Mouse (Mus musculus) heart, postnatal 0 days (tissue): ENCODE measurements around the gene Dspp. TPM values are rescaled to one million over a fixed set of nuclear protein-coding genes. Genes with fewer than 3 reads are reported as not detected.
A peak's percentile ranks its signal among the peaks of the same experiment; 100 is the strongest.

ENCODE experiments used
- ATAC-seq: fragments of 200-750 bp; cut with Nextera tagmentation; 2 replicates; pipeline ENCODE4 v1.8.0; 2017; ENCODE audit warnings: low read depth, moderate number of reproducible peaks, moderate library complexity; ENCODE audit not compliant: insufficient read depth
- DNase-seq: peaks from one replicate; pipeline ENCODE4 v3.0.0-alpha.2; 2016; ENCODE audit warnings: low spot score
- H3K27ac ChIP-seq: fragments of 300-500 bp; sonication (generic); 2 replicates; pipeline ENCODE4 v1.5.1; 2014; ENCODE audit warnings: low read depth, mild to moderate bottlenecking
- H3K27me3 ChIP-seq: fragments of 300-500 bp; sonication (generic); 2 replicates; pipeline ENCODE4 v1.6.1; 2014; ENCODE audit warnings: low read length, mixed read lengths; ENCODE audit not compliant: control insufficient read depth, insufficient read depth
- H3K36me3 ChIP-seq: fragments of 300-500 bp; sonication (generic); replicated peaks from 2 replicates; pipeline ENCODE4 v1.6.1; 2014; ENCODE audit warnings: low read length, mixed read lengths; ENCODE audit not compliant: control insufficient read depth, insufficient read depth
- H3K4me1 ChIP-seq: fragments of 300-500 bp; sonication (generic); 2 replicates; pipeline ENCODE4 v1.6.1; 2014; ENCODE audit warnings: antibody characterized with exemption; ENCODE audit not compliant: control insufficient read depth, insufficient read depth
- H3K4me2 ChIP-seq: fragments of 300-500 bp; sonication (generic); 2 replicates; pipeline ENCODE4 v1.6.1; 2014; ENCODE audit warnings: low read depth, mild to moderate bottlenecking, low read length, moderate library complexity
- H3K4me3 ChIP-seq: fragments of 300-500 bp; sonication (generic); 2 replicates; pipeline ENCODE4 v1.5.1; 2014; ENCODE audit warnings: low read depth, low read length
- H3K9ac ChIP-seq: fragments of 300-500 bp; sonication (generic); replicated peaks from 2 replicates; pipeline ENCODE4 v1.6.1; 2014; ENCODE audit warnings: low read depth, low read length, mixed read lengths
- H3K9me3 ChIP-seq: fragments of 300-500 bp; sonication (generic); replicated peaks from 2 replicates; pipeline ENCODE4 v1.6.1; 2016; ENCODE audit warnings: low read length; ENCODE audit not compliant: control insufficient read depth
- CTCF ChIP-seq: IDR thresholded peaks from 2 replicates; pipeline ENCODE4 v1.5.1; 2016; ENCODE audit warnings: antibody characterized with exemption, control low read depth, low read depth
- EP300 ChIP-seq: IDR thresholded peaks from 2 replicates; pipeline ENCODE4 v1.6.1; 2016; ENCODE audit warnings: antibody characterized with exemption, low read depth
- WGBS: fragments of 180-500 bp; shearing (Covaris S2); extraction: QIAGEN DNeasy Blood & Tissue Kit; methylation state at CpG from one replicate; pipeline ENCODE4 v1.1.7; 2014; 5-methylcytosine and 5-hydroxymethylcytosine counted together
- polyA plus RNA-seq: library from polyadenylated mRNA; unstranded; fragments of >200 nt; fragmentation: Nextera tagmentation; extraction: Ambion mirVana; gene quantifications from 2 replicates; pipeline ENCODE4 v1.2.1, GENCODE M21; 2015
- total RNA-seq: library from RNA; depleted of rRNA; stranded (reverse); fragments of >200 nt; gene quantifications from 2 replicates; pipeline ENCODE4 v1.2.3, GENCODE M21; 2014; ENCODE audit warnings: low replicate concordance

Dspp gene
- total and polyA plus RNA-seq, 2 experiments from 2014 or later = not detected

- Histone ChIP-seq H3K4me1 (peaks cover 4% of the 10 kb centered on the region; the same call in 1 of the 2 replicates), H3K4me2 (no peak overlapping the region), H3K27ac (no peak overlapping the region), H3K4me3 (no peak overlapping the region), H3K36me3 (no peaks in the 10 kb centered on the region), H3K27me3 (no peaks in the 10 kb centered on the region), H3K9me3 (no peaks in the 10 kb centered on the region), H3K9ac (no peak overlapping the region)
- no peak for TF ChIP-seq CTCF
- TF ChIP-seq EP300 = no peak
- no peak for DNase-seq
- ATAC-seq = no peak
- 81% methylated on average over 4 of the region's 4 CpGs for WGBS
These were observed 39.6 kb upstream of the Dspp start for GRCm38 (mm10) chr5:104130891-104131290.

GRCm38 (mm10) chr5:104131544-104131943 lies 39.0 kb upstream of the Dspp start:
- H3K4me3 ChIP-seq = no peak overlapping the region
- H3K27ac ChIP-seq = no peak overlapping the region
- peak; percentile 33; the same call in 1 of the 2 replicates for ATAC-seq
- WGBS = 40% methylated on average over 4 of the region's 4 CpGs
- TF ChIP-seq EP300 (no peak), CTCF (peak; percentile 81)
- H3K4me2 ChIP-seq = no peak overlapping the region
- no peaks in the 10 kb centered on the region for H3K27me3 ChIP-seq
- H3K9ac ChIP-seq = no peak overlapping the region
- H3K9me3 ChIP-seq = no peaks in the 10 kb centered on the region
- H3K4me1 ChIP-seq = peaks cover 4% of the 10 kb centered on the region; the same call in 1 of the 2 replicates
- DNase-seq = peak; percentile 49
- no peaks in the 10 kb centered on the region for H3K36me3 ChIP-seq

GRCm38 (mm10) chr5:104133752-104134151 lies 36.8 kb upstream of the Dspp start:
- Histone ChIP-seq H3K9me3 (no peaks in the 10 kb centered on the region), H3K9ac (no peak overlapping the region), H3K4me1 (no peaks in the 10 kb centered on the region), H3K27ac (no peak overlapping the region), H3K4me2 (no peak overlapping the region), H3K4me3 (no peak overlapping the region), H3K36me3 (no peaks in the 10 kb centered on the region), H3K27me3 (no peaks in the 10 kb centered on the region)
- ATAC-seq = no peak
- DNase-seq = no peak
- WGBS = 49% methylated on average over 4 of the region's 4 CpGs
- TF ChIP-seq EP300 (no peak), CTCF (no peak)

GRCm38 (mm10) chr5:104137920-104138541 lies 32.5 kb upstream of the Dspp start:
- no peak overlapping the region for H3K4me3 ChIP-seq
- TF ChIP-seq EP300 = no peak
- no peak for TF ChIP-seq CTCF
- 54% methylated on average over 10 of the region's 10 CpGs for WGBS
- DNase-seq (no peak), ATAC-seq (no peak)
- H3K36me3 ChIP-seq = no peaks in the 10 kb centered on the region
- H3K27me3 ChIP-seq = no peaks in the 10 kb centered on the region
- H3K4me1 ChIP-seq = no peaks in the 10 kb centered on the region
- no peak overlapping the region for H3K27ac ChIP-seq
- no peak overlapping the region for H3K4me2 ChIP-seq
- no peaks in the 10 kb centered on the region for H3K9me3 ChIP-seq
- H3K9ac ChIP-seq = no peak overlapping the region

GRCm38 (mm10) chr5:104141067-104141466 lies 29.4 kb upstream of the Dspp start:
- H3K36me3 ChIP-seq = no peaks in the 10 kb centered on the region
- H3K27ac ChIP-seq = no peak overlapping the region
- H3K4me3 ChIP-seq = no peak overlapping the region
- TF ChIP-seq CTCF (peak; percentile 34; the same call in 1 of the 2 replicates), EP300 (no peak)
- H3K4me1 ChIP-seq = no peaks in the 10 kb centered on the region
- no peaks in the 10 kb centered on the region for H3K27me3 ChIP-seq
- no peak overlapping the region for H3K4me2 ChIP-seq
- H3K9ac ChIP-seq = no peak overlapping the region
- no peaks in the 10 kb centered on the region for H3K9me3 ChIP-seq
- ATAC-seq (no peak), DNase-seq (no peak)
- 74% methylated on average over 2 of the region's 2 CpGs for WGBS

GRCm38 (mm10) chr5:104144057-104144456 lies 26.5 kb upstream of the Dspp start:
- no peak overlapping the region for H3K4me3 ChIP-seq
- DNase-seq (no peak), ATAC-seq (no peak)
- no peak overlapping the region for H3K27ac ChIP-seq
- WGBS = 68% methylated on average over 4 of the region's 4 CpGs
- no peaks in the 10 kb centered on the region for H3K4me1 ChIP-seq
- H3K9me3 ChIP-seq = no peaks in the 10 kb centered on the region
- no peaks in the 10 kb centered on the region for H3K36me3 ChIP-seq
- H3K27me3 ChIP-seq = no peaks in the 10 kb centered on the region
- TF ChIP-seq EP300 (no peak), CTCF (no peak)
- H3K9ac ChIP-seq = no peak overlapping the region
- no peak overlapping the region for H3K4me2 ChIP-seq
